Mouse (Mus musculus) adrenal gland, adult 2 months (tissue): ENCODE measurements around the gene Tyw3. TPM values are rescaled to one million over a fixed set of nuclear protein-coding genes. Genes with fewer than 3 reads are reported as not detected.

Experiments used
- DNase-seq: peaks from one replicate; pipeline ENCODE4 v3.0.0; 2021
- polyA plus RNA-seq: library from polyadenylated mRNA; depleted of rRNA; stranded (reverse); fragments of >200 nt; gene quantifications from 2 replicates; pipeline ENCODE4 v1.2.3, GENCODE M21; 2012; rRNA removed
- total RNA-seq, 2 experiments: library from RNA; stranded (reverse); gene quantifications; 2 replicates each; pipeline ENCODE4 v1.2.3; 2021

The Tyw3 gene
- total and polyA plus RNA-seq, 3 experiments: 4.0 to 6.8 (median 6.6) TPM

- DNase-seq: no peak
Observed at GRCm38 (mm10) chr3:154565437-154565836, 31.5 kb downstream of the Tyw3 start.

- no peak for DNase-seq
Observed at GRCm38 (mm10) chr3:154562192-154562591, 34.7 kb downstream of the Tyw3 start.

DNA sequence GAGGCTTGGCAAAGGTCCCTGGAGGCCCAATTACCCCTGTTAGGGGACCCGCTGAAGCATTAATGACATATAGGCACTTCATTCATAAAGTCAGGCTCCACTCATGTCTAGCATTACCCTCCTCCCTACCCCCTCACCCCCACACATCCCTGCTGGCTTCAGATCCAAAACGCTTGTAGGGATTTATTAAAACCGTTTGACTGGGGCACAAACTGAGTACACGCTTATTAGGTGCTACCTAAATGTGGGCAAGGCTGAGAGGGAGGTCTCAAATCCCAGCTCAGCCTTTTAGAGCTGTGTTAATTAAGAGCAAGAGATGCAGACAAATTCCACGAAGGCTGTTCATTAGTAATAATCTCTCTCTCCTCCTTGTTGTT lies 45.9 kb downstream of the Tyw3 start:
- no peak for DNase-seq

DNA sequence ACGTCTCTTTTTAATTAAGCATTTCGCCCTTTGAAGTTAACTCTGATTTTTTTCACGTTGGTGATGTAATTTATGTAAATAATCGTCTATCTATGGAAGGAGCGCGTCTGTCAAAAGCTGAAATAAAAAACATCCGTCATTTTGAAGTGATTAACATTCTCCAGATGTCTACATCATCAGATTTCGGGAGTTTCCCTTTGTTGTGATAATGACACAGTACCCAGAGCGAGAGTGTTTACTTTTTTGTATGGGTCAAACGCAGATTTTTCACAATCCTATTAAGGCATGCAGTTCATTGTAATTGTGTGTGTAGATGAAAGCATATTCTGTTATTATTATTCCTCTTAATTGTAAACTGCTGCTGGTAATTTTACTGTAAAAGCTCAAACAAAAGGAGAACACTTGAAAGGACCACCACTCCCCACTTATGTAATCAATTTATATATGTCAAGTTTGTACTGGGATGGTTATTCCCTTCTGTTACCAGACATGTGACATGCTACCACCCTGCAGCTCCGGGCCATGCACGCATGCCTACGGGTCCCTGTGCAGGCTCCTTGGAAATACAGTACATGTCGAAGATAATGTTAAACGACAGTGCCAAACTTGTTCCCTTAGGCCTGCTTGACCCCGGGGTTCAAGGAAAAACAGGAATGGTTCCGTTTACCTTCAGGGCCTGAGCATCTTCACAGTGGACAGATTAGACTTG lies 46.4 kb downstream of the Tyw3 start:
- DNase-seq: no peak

DNA sequence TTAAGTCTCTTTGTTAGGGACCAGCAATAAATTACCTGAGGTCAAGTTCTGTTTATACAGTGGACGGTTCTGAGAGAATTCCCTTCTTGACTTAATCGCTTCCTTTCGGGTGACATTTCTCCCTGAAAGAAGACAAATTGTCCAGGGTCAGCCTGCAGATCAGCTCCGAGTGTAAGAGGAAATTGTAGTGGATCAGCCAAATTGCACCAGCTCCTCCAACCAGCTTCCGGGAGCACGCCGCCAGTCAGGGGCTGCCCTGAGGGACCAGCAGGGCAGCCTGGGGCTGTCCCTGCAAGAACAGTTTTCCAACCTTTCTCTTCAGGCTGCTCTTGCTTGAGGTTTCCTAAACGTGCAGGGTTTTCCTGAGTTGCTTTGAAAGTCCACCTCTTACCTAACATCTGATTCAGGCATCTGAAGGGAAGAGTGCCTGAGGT lies 48.0 kb downstream of the Tyw3 start:
- DNase-seq: no peak

DNA sequence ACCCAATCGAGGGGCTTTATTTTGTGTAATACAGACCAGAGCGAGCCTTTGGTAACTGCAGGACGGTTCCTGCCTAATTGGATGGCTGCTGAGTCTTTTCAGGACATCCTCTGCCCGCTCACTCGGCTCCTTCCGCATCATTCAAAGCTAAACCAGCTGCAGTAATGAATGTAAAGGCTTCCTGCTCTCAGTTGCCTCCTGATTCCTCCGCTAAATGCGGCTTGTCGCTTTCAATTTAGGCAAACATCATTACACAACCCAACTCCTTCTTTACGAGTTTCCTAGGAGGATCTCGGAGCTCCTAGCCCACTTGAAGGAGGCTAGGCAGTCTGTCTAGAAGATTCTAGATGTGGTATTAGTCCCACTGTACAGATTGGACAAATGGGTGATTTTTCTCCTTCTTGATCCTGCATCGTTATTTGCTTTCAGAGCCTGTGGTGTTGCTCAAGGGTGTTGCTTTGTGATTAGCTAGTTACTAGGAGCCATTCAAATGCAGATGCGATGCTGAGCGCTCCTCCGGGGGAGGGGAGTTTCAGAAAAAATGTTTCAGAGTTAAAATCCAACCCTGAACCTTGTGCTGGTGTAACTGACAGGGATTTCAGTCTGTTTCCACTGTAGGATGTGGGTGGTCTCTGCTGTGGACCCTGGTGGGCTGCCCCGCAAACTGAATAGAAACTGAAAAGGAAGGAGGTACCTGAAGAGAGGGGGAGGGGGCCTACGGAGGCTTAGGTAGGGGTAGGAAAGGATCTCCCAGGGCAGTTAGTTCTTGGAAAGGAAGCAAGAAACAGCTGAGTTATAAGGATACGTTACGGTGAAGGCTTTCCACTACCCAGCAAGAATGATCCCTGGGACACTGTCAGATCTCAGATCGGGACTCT lies 49.1 kb downstream of the Tyw3 start:
- DNase-seq: no peak

DNA sequence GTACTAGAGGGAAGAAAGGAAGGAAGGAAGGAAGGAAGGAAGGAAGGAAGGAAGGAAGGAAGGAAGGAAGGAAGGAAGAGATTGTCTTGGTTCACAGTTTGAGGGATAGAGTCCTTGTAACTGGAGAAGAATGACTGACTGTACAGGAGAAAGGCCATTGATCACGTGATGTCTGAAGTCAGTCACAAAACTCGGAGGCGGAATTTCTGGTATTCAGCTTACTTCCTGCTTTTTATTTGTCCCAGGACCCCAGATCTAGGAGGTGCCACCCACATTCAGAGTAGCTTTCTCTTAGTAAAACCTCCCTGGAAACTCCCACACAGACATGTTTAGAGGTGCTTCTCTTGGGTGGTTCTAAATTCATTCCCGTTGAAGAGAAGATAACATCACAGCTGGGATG lies 50.7 kb downstream of the Tyw3 start:
- no peak for DNase-seq

DNA sequence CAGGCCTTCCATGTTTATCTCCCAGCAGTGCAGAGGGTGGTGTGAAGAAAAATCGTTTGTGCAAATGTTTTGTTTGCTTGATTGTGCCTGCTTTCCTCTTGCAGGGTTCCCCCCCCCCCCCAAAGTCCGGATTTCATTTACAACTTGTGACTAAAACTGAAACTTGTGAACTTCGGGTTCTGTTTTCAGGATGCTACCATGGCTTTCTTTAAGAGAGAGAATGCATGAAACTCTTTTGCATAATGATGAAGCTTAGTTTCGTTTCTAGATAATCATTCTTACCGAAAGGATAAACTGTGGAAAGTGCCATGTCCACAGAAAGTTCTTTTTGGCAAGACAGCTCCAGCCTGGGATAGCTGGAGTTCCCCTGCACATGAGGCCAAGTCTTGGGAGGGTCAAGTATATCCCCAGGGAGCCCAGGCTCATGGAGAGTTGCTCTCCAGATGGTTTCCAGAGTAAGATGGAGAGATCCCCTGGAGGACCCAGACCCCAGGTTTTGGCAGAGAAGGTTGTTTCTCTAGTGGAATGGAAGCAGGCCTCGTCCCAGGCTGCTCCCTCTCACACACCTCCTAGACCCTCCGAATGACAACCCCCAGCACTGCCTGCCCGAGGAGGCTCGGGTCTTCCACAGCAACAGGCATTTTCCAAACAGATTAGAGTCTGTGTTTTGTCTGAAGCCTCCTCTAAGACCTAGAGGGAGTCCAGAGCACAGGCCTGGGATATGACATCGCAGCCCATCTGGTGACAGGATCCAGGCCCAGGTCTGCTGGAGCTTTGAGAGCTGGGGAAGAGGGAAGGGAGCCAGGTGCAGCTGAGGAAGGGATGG lies 56.6 kb downstream of the Tyw3 start:
- DNase-seq: no peak

DNA sequence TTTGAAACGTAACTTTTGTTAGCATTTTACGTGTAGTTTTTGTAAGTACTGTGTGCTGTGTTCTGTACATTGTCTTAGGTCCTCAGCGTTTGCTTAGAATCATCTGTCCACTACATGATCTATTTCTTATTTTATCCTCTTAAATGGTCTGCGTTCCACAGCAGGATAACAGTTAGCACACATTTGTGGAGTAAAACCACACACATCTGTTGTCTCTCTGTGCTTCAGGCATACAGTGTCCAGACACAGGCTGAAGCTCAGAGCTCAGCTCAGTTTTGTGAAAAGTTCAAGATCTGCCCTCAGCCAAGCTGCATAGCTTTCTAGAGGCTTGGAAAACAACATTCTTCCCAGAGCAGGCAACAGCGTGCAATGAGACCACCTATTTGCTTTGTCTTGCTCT lies 60.8 kb downstream of the Tyw3 start:
- DNase-seq: no peak

- DNase-seq: no peak
Observed at GRCm38 (mm10) chr3:154533246-154533645, 63.7 kb downstream of the Tyw3 start.

DNA sequence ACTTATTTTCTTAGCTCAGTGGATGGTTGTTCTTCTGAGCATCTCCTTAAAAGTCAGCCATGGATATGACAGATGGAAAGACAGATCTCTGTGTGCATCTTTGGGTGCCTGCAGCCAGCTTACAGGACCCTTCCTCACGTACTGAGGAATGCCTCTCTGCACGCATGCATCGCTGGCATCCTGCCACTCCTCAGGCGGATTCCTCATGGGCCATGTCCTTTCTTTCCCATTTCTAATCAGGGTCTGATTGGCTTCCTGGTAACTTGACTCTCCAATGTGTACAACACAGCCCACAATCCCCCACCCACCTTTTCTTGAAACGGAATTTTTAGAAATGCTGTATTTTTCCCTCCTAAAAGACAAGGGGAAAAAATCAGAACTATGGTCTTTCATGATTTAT lies 67.9 kb downstream of the Tyw3 start:
- no peak for DNase-seq

- DNase-seq: no peak
Observed at GRCm38 (mm10) chr3:154526610-154527009, 70.3 kb downstream of the Tyw3 start.

Other genes with a start within 250 kb of the Tyw3 start
- gene Cryz, start 393 bp downstream of the Tyw3 start, total RNA-seq: 10 to 100 TPM; 18.1 to 24.3 TPM
- 5.0 and 6.6 TPM in 2 replicates for gene Cryz, start 393 bp downstream of the Tyw3 start, polyA plus RNA-seq
- under 1 TPM; 0.46 to 0.79 TPM for gene Erich3, start 66.8 kb upstream of the Tyw3 start, total RNA-seq
- 0.08 and 0.09 TPM in 2 replicates for gene Erich3, start 66.8 kb upstream of the Tyw3 start, polyA plus RNA-seq